Mouse (Mus musculus) lung, embryonic 16.5 days (tissue): ENCODE data around the gene Wdr4. TPM values are rescaled to one million over a fixed set of nuclear protein-coding genes. Genes with fewer than 3 reads are reported as not detected.

ENCODE experiments used
- ATAC-seq: fragments of 200-750 bp; cut with Nextera tagmentation; 2 replicates; pipeline ENCODE4 v1.8.0; 2017; ENCODE audit warnings: low read depth, mild to moderate bottlenecking, moderate library complexity
- H3K27ac ChIP-seq: fragments of 300-500 bp; sonication (generic); 2 replicates; pipeline ENCODE4 v1.5.1; 2014; ENCODE audit warnings: mild to moderate bottlenecking, control low read depth, low read length
- H3K27me3 ChIP-seq: fragments of 300-500 bp; sonication (generic); 2 replicates; pipeline ENCODE4 v1.6.1; 2014; ENCODE audit warnings: low read depth, low read length, mixed read lengths; ENCODE audit not compliant: control insufficient read depth, insufficient read depth
- H3K36me3 ChIP-seq: fragments of 300-500 bp; sonication (generic); 2 replicates; pipeline ENCODE4 v1.6.1; 2014; ENCODE audit warnings: low read length; ENCODE audit not compliant: control insufficient read depth, insufficient read depth
- H3K4me1 ChIP-seq: fragments of 300-500 bp; sonication (generic); replicated peaks from 2 replicates; pipeline ENCODE4 v1.6.1; 2014; ENCODE audit warnings: low read length, mixed read lengths; ENCODE audit not compliant: control insufficient read depth, insufficient read depth
- H3K4me2 ChIP-seq: fragments of 300-500 bp; sonication (generic); 2 replicates; pipeline ENCODE4 v1.6.1; 2014; ENCODE audit warnings: low read depth, low read length, control low read depth
- H3K4me3 ChIP-seq: fragments of 300-500 bp; sonication (generic); 2 replicates; pipeline ENCODE4 v1.5.1; 2014; ENCODE audit warnings: mild to moderate bottlenecking, low read length, control low read depth
- H3K9ac ChIP-seq: fragments of 300-500 bp; sonication (generic); 2 replicates; pipeline ENCODE4 v1.6.1; 2014; ENCODE audit warnings: low read length, control low read depth
- H3K9me3 ChIP-seq: fragments of 300-500 bp; sonication (generic); 2 replicates; pipeline ENCODE4 v1.6.1; 2016; ENCODE audit warnings: low read length; ENCODE audit not compliant: control insufficient read depth
- WGBS: fragments of 180-500 bp; shearing (Covaris S2); extraction: QIAGEN DNeasy Blood & Tissue Kit; methylation state at CpG from one replicate; pipeline ENCODE4 v1.1.7; 2014; 5-methylcytosine and 5-hydroxymethylcytosine counted together
- microRNA-seq: library from miRNA; unstranded; fragments of <30 nt; microRNA quantifications from one replicate; pipeline ENCODE4, GENCODE M21; 2016
- polyA plus RNA-seq: library from polyadenylated mRNA; unstranded; fragments of >200 nt; fragmentation: Nextera tagmentation; extraction: Ambion mirVana; gene quantifications from 2 replicates; pipeline ENCODE4 v1.2.1, GENCODE M21; 2015

Wdr4 gene
- polyA plus RNA-seq, 1 experiment from 2014 or later: 28.6 TPM

DNA sequence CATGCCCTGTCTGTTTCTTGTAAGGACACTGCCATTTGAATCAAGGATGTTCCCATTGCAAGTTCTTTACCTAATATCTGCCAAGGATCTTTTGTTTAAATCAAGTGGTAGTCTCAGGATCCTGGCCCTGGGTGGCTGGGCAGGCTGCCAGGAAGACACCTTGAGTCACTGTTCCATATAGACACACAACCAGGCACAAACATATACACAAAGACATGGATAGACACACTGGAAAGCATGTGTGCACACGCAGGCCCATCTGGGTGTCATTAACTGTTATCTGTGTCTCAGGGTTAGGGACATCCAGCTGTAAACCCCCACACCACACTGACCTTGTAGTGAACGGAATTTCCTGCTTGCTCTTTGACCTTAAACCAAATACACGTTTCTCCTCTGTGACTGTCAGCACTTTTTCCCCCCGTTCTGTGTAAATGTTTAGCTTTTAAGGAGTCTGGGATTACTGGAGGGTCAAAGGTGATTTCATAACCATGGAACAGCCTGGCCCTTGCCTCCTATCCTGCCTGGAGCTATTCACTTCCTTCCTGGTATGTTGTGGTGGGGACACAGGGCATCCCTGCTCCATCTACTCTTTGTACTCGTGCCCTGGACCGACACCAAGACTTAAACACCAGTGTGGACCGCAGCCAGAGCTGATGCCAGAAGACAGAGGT is 74.6 kb downstream of the Wdr4 start:
- Histone ChIP-seq H3K9ac (no peak overlapping the region), H3K27me3 (no peaks in the 10 kb centered on the region), H3K36me3 (no peaks in the 10 kb centered on the region; the same call in 1 of the 2 replicates), H3K4me2 (no peak overlapping the region), H3K4me1 (peaks cover 12% of the 10 kb centered on the region), H3K9me3 (no peaks in the 10 kb centered on the region), H3K27ac (peak overlapping the region; percentile 0; the same call in 1 of the 2 replicates), H3K4me3 (no peak overlapping the region)
- WGBS: 18% methylated on average over 7 of the region's 7 CpGs
- ATAC-seq: peak; percentile 66

Small RNAs within 50 kb of the gene (microRNA-seq; reads per million reads assigned to microRNA genes)
- not detected for gene Gm24970

Other genes with a start within 250 kb of the Wdr4 start
- 20.1 and 24.0 TPM in 2 replicates for gene Rsph1, start 242.6 kb downstream of the Wdr4 start, polyA plus RNA-seq
- gene Slc37a1, start 233.2 kb downstream of the Wdr4 start, polyA plus RNA-seq: 13.4 and 13.5 TPM in 2 replicates
- gene Pde9a, start 133.8 kb downstream of the Wdr4 start, polyA plus RNA-seq: 29.5 and 31.5 TPM in 2 replicates
- gene Ndufv3, start 135 bp upstream of the Wdr4 start, polyA plus RNA-seq: 253 and 258 TPM in 2 replicates
- 44.1 and 44.4 TPM in 2 replicates for gene Pknox1, start 44.8 kb upstream of the Wdr4 start, polyA plus RNA-seq
- 3.9 and 4.6 TPM in 2 replicates for gene Cbs, start 117.3 kb upstream of the Wdr4 start, polyA plus RNA-seq
- gene U2af1, start 138.9 kb upstream of the Wdr4 start, polyA plus RNA-seq: 307 and 308 TPM in 2 replicates
- gene Cryaa, start 157.8 kb upstream of the Wdr4 start, polyA plus RNA-seq: 0.36 and 0.44 TPM in 2 replicates